Mouse (Mus musculus): ENCODE measurements around the gene Pfkfb2. TPM values are rescaled to one million over a fixed set of nuclear protein-coding genes. Genes with fewer than 3 reads are reported as not detected.
"Not testable (repeated sequence)": the region's sequence is repeated elsewhere in the genome, so short reads cannot be mapped to it uniquely, and the experiment has no call there.

Gene Pfkfb2
- polyA plus RNA-seq, 1 experiment from 2014 or later = 20.2 TPM

- no peaks in the 10 kb centered on the region for H3K27me3 ChIP-seq
Observed at GRCm38 (mm10) chr1:130678551-130678950, 50.5 kb downstream of the Pfkfb2 start.

DNA sequence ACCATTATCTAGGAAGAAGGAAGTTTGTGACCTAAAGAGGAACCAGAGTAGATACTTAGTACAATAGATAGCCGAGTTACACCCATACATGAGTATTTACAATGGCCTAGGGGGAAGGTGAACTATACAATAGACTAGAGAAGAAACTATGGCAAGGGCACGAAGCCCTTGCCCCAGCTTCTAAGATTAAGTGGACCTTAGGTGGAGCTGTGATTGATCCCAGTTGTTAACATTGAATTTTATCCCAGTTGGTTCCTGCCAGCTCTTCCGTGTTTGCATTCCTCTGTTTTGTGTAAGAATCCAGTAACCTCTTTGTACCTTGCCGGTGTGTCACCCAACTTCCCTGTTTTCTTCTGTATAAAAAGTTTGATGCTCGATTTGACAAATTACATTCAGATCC lies 65.5 kb downstream of the Pfkfb2 start:
- ATAC-seq (ENCODE audit: low FRiP score, low read depth); H3K27me3 ChIP-seq; H3K4me2 ChIP-seq; H3K4me1 ChIP-seq (replicated peaks); H3K4me3 ChIP-seq; H3K36me3 ChIP-seq; H3K27ac ChIP-seq (replicated peaks); H3K9ac ChIP-seq; H3K9me3 ChIP-seq: not testable (repeated sequence)
- 91% methylated on average over 5 of the region's 5 CpGs for WGBS

More at GRCm38 (mm10) chr1:130678551-130678950, 50.5 kb downstream of the Pfkfb2 start:
- Histone ChIP-seq H3K27ac (replicated peaks) (no peak overlapping the region), H3K36me3 (no peaks in the 10 kb centered on the region), H3K4me3 (no peak overlapping the region), H3K4me2 (no peak overlapping the region), H3K9me3 (no peaks in the 10 kb centered on the region), H3K4me1 (replicated peaks) (no peaks in the 10 kb centered on the region), H3K9ac (no peak overlapping the region)
- no peak for ATAC-seq (ENCODE audit: low FRiP score, low read depth)
- 85% methylated on average over 2 of the region's 2 CpGs for WGBS

DNA sequence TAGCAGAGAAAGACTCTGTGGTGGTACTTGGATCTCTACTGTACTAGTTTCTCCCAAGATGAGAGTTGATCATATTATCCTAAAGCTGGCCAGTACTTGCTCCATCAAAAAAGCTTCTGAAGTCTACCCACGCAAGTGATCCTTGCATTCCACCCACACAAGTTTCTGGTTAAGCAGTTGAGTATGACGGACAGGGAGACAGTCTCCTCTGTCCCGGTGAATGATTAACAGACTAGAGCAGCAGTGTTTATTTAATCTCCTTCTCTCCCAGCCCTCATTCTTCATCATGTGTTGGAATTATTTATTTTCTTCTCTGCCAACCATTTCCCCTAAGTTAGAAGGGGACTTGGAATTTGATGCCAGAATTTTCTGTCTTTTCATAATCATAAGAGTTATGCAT lies 67.6 kb downstream of the Pfkfb2 start, which contains the start of gene C4bp:
Gene C4bp (minus strand): TSS at position 179 of the 400 bp plus-strand sequence.
- Histone ChIP-seq H3K36me3 (no peaks in the 10 kb centered on the region), H3K9me3 (no peaks in the 10 kb centered on the region), H3K4me2 (no peak within 1 kb of the TSS), H3K4me3 (no peak within 1 kb of the TSS), H3K27ac (replicated peaks) (no peak within 1 kb of the TSS), H3K9ac (no peak within 1 kb of the TSS), H3K27me3 (no peaks in the 10 kb centered on the region), H3K4me1 (replicated peaks) (no peaks in the 10 kb centered on the region)
- 88% methylated on average over 3 of the region's 3 CpGs for WGBS
- no peak for ATAC-seq (ENCODE audit: low FRiP score, low read depth)

- H3K4me2 ChIP-seq; H3K9ac ChIP-seq; ATAC-seq (ENCODE audit: low FRiP score, low read depth); H3K9me3 ChIP-seq; H3K27ac ChIP-seq (replicated peaks); H3K36me3 ChIP-seq; H3K4me3 ChIP-seq; H3K27me3 ChIP-seq; H3K4me1 ChIP-seq (replicated peaks): not testable (repeated sequence)
- 45% methylated on average over 5 of the region's 5 CpGs for WGBS
Observed at GRCm38 (mm10) chr1:130659641-130660040, 69.4 kb downstream of the Pfkfb2 start.

GRCm38 (mm10) chr1:130644103-130644502 lies 85.0 kb downstream of the Pfkfb2 start:
- H3K9me3 ChIP-seq = no peaks in the 10 kb centered on the region

GRCm38 (mm10) chr1:130640967-130641366 lies 88.1 kb downstream of the Pfkfb2 start:
- Histone ChIP-seq H3K9ac (no peak overlapping the region), H3K27me3 (no peaks in the 10 kb centered on the region), H3K4me3 (no peak overlapping the region), H3K27ac (replicated peaks) (no peak overlapping the region), H3K4me1 (replicated peaks) (no peaks in the 10 kb centered on the region; the same call in 1 of the 2 replicates), H3K4me2 (no peak overlapping the region), H3K36me3 (no peaks in the 10 kb centered on the region), H3K9me3 (no peaks in the 10 kb centered on the region)
- no peak for ATAC-seq (ENCODE audit: low FRiP score, low read depth)

More at GRCm38 (mm10) chr1:130644103-130644502, 85.0 kb downstream of the Pfkfb2 start:
- Histone ChIP-seq H3K36me3 (no peaks in the 10 kb centered on the region), H3K27ac (replicated peaks) (no peak overlapping the region), H3K4me2 (no peak overlapping the region), H3K9ac (no peak overlapping the region), H3K4me1 (replicated peaks) (no peaks in the 10 kb centered on the region; the same call in 1 of the 2 replicates), H3K4me3 (no peak overlapping the region), H3K27me3 (no peaks in the 10 kb centered on the region)
- 48% methylated on average over 4 of the region's 4 CpGs for WGBS
- no peak for ATAC-seq (ENCODE audit: low FRiP score, low read depth)

Other genes with a start within 250 kb of the Pfkfb2 start
- not detected in 2 replicates for gene Zp3r, start 99.6 kb downstream of the Pfkfb2 start, polyA plus RNA-seq (2015; fragmentation: Nextera tagmentation; extraction: Ambion mirVana)
- gene C4bp, start 67.6 kb downstream of the Pfkfb2 start, polyA plus RNA-seq (2015; fragmentation: Nextera tagmentation; extraction: Ambion mirVana) = not detected in 2 replicates
- gene Gm29427, start 13.5 kb downstream of the Pfkfb2 start, polyA plus RNA-seq (2015; fragmentation: Nextera tagmentation; extraction: Ambion mirVana) = 0.22 TPM in 1 of 2 replicates, not detected in the other
- 16.4 and 16.8 TPM in 2 replicates for gene Yod1, start 11.9 kb downstream of the Pfkfb2 start, polyA plus RNA-seq (2015; fragmentation: Nextera tagmentation; extraction: Ambion mirVana)
- gene AA986860, start 2.7 kb upstream of the Pfkfb2 start, polyA plus RNA-seq (2015; fragmentation: Nextera tagmentation; extraction: Ambion mirVana) = 0.39 and 0.56 TPM in 2 replicates
- gene Fcamr, start 71.6 kb upstream of the Pfkfb2 start, polyA plus RNA-seq (2015; fragmentation: Nextera tagmentation; extraction: Ambion mirVana) = not detected in 2 replicates
- gene Pigr, start 97.4 kb upstream of the Pfkfb2 start, polyA plus RNA-seq (2015; fragmentation: Nextera tagmentation; extraction: Ambion mirVana) = not detected in 2 replicates
- gene Fcmr, start 136.4 kb upstream of the Pfkfb2 start, polyA plus RNA-seq (2015; fragmentation: Nextera tagmentation; extraction: Ambion mirVana) = 0.92 and 1.3 TPM in 2 replicates
- gene Il24, start 158.2 kb upstream of the Pfkfb2 start, polyA plus RNA-seq (2015; fragmentation: Nextera tagmentation; extraction: Ambion mirVana) = not detected in 2 replicates
- not detected in 2 replicates for gene Il20, start 182.2 kb upstream of the Pfkfb2 start, polyA plus RNA-seq (2015; fragmentation: Nextera tagmentation; extraction: Ambion mirVana)
- gene Il19, start 210.9 kb upstream of the Pfkfb2 start, polyA plus RNA-seq (2015; fragmentation: Nextera tagmentation; extraction: Ambion mirVana) = not detected in 2 replicates

Data from hindbrain, embryonic 15.5 days (tissue).